Mouse (Mus musculus) hindbrain, postnatal 0 days (tissue): ENCODE data around the gene Snrnp27. TPM values are rescaled to one million over a fixed set of nuclear protein-coding genes. Genes with fewer than 3 reads are reported as not detected.

ENCODE experiments used
- ATAC-seq: fragments of 200-750 bp; cut with Nextera tagmentation; 2 replicates; pipeline ENCODE4 v1.8.0; 2017; ENCODE audit warnings: mild to moderate bottlenecking, moderate TSS enrichment, moderate library complexity
- DNase-seq: peaks from one replicate; pipeline ENCODE4 v3.0.0-alpha.2; 2015; ENCODE audit warnings: low spot score
- H3K27ac ChIP-seq: fragments of 300-500 bp; sonication (generic); 2 replicates; pipeline ENCODE4 v1.5.1; 2014; ENCODE audit warnings: mild to moderate bottlenecking
- H3K27me3 ChIP-seq: fragments of 300-500 bp; sonication (generic); 2 replicates; pipeline ENCODE4 v1.6.1; 2014; ENCODE audit warnings: low read length, mixed read lengths; ENCODE audit not compliant: insufficient read depth
- H3K36me3 ChIP-seq: fragments of 300-500 bp; sonication (generic); 2 replicates; pipeline ENCODE4 v1.6.1; 2014; ENCODE audit warnings: low read length, mixed read lengths; ENCODE audit not compliant: insufficient read depth
- H3K4me1 ChIP-seq: fragments of 300-500 bp; sonication (generic); 2 replicates; pipeline ENCODE4 v1.6.1; 2014; ENCODE audit warnings: antibody characterized with exemption, low read length, mixed read lengths; ENCODE audit not compliant: insufficient read depth
- H3K4me2 ChIP-seq: fragments of 300-500 bp; sonication (generic); 2 replicates; pipeline ENCODE4 v1.6.1; 2014; ENCODE audit warnings: low read depth, mild to moderate bottlenecking, low read length, moderate library complexity, mixed read lengths
- H3K4me3 ChIP-seq: fragments of 300-500 bp; sonication (generic); 2 replicates; pipeline ENCODE4 v1.5.1; 2014; ENCODE audit warnings: low read length
- H3K9ac ChIP-seq: fragments of 300-500 bp; sonication (generic); replicated peaks from 2 replicates; pipeline ENCODE4 v1.6.1; 2014; ENCODE audit warnings: mild to moderate bottlenecking, low read length, moderate library complexity, mixed read lengths
- H3K9me3 ChIP-seq: fragments of 300-500 bp; sonication (generic); 2 replicates; pipeline ENCODE4 v1.6.1; 2016; ENCODE audit warnings: low read length, mixed read lengths
- CTCF ChIP-seq: IDR thresholded peaks from 2 replicates; pipeline ENCODE4 v1.5.1; 2016; ENCODE audit warnings: antibody characterized with exemption, control low read depth, low read depth
- WGBS: fragments of 180-500 bp; shearing (Covaris S2); extraction: QIAGEN DNeasy Blood & Tissue Kit; methylation state at CpG from one replicate; pipeline ENCODE4 v1.1.7; 2014; 5-methylcytosine and 5-hydroxymethylcytosine counted together
- polyA plus RNA-seq: library from polyadenylated mRNA; unstranded; fragments of >200 nt; fragmentation: Nextera tagmentation; extraction: Ambion mirVana; gene quantifications from 2 replicates; pipeline ENCODE4 v1.2.1, GENCODE M21; 2015
- total RNA-seq: library from RNA; depleted of rRNA; stranded (reverse); fragments of >200 nt; gene quantifications from 2 replicates; pipeline ENCODE4 v1.2.3, GENCODE M21; 2014

Gene Snrnp27
- total and polyA plus RNA-seq, 2 experiments from 2014 or later = 21.6 to 107 TPM

- Histone ChIP-seq H3K9ac (peak overlapping the region; percentile 77), H3K27me3 (no peaks in the 10 kb centered on the region), H3K36me3 (peaks cover 23% of the 10 kb centered on the region), H3K9me3 (no peaks in the 10 kb centered on the region), H3K4me3 (peak overlapping the region; percentile 75), H3K4me2 (peak overlapping the region; percentile 75), H3K27ac (peak overlapping the region; percentile 45; the same call in 1 of the 2 replicates), H3K4me1 (no peaks in the 10 kb centered on the region)
- 36% methylated on average over 12 of the region's 12 CpGs for WGBS
- DNase-seq (no peak), ATAC-seq (peak; percentile 59)
- TF ChIP-seq CTCF = no peak
These were observed 311 bp upstream of the Snrnp27 start for GRCm38 (mm10) chr6:86684655-86685011.

GRCm38 (mm10) chr6:86681289-86681688 is 3.0 kb downstream of the Snrnp27 start:
- Histone ChIP-seq H3K4me1 (no peaks in the 10 kb centered on the region), H3K27ac (no peak overlapping the region), H3K9ac (no peak overlapping the region), H3K27me3 (no peaks in the 10 kb centered on the region), H3K4me3 (no peak overlapping the region), H3K36me3 (peaks cover 38% of the 10 kb centered on the region), H3K9me3 (no peaks in the 10 kb centered on the region), H3K4me2 (no peak overlapping the region)
- WGBS = 92% methylated on average over 3 of the region's 3 CpGs
- DNase-seq (no peak), ATAC-seq (no peak)
- no peak for TF ChIP-seq CTCF

- Histone ChIP-seq H3K4me2 (no peak overlapping the region), H3K4me3 (no peak overlapping the region), H3K27ac (no peak overlapping the region), H3K9ac (no peak overlapping the region), H3K4me1 (no peaks in the 10 kb centered on the region), H3K9me3 (no peaks in the 10 kb centered on the region), H3K36me3 (peaks cover 66% of the 10 kb centered on the region), H3K27me3 (no peaks in the 10 kb centered on the region)
- no peak for TF ChIP-seq CTCF
- DNase-seq (no peak), ATAC-seq (no peak)
- 78% methylated on average over 6 of the region's 6 CpGs for WGBS
These were observed 6.0 kb downstream of the Snrnp27 start for GRCm38 (mm10) chr6:86678341-86678740.

GRCm38 (mm10) chr6:86670873-86671272 is 13.4 kb downstream of the Snrnp27 start:
- Histone ChIP-seq H3K27ac (no peak overlapping the region), H3K4me3 (no peak overlapping the region), H3K4me1 (peaks cover 5% of the 10 kb centered on the region; the same call in 1 of the 2 replicates), H3K4me2 (no peak overlapping the region), H3K9me3 (no peaks in the 10 kb centered on the region), H3K9ac (no peak overlapping the region), H3K36me3 (peaks cover 29% of the 10 kb centered on the region), H3K27me3 (no peaks in the 10 kb centered on the region)
- peak; percentile 97 for TF ChIP-seq CTCF
- WGBS = 18% methylated on average over 2 of the region's 2 CpGs
- ATAC-seq (no peak), DNase-seq (peak; percentile 93)

GRCm38 (mm10) chr6:86669240-86669727 is 15.0 kb downstream of the Snrnp27 start:
- peak overlapping the region; percentile 91; the same call in 1 of the 2 replicates for H3K9ac ChIP-seq
- H3K4me1 ChIP-seq = peaks cover 5% of the 10 kb centered on the region; the same call in 1 of the 2 replicates
- H3K4me2 ChIP-seq = peak overlapping the region; percentile 79
- H3K36me3 ChIP-seq = peaks cover 13% of the 10 kb centered on the region; the same call in 1 of the 2 replicates
- DNase-seq = peak; percentile 100
- H3K4me3 ChIP-seq = peak overlapping the region; percentile 95
- H3K27me3 ChIP-seq = no peaks in the 10 kb centered on the region
- H3K27ac ChIP-seq = peak overlapping the region; percentile 62
- no peaks in the 10 kb centered on the region for H3K9me3 ChIP-seq
- peak; percentile 100 for ATAC-seq
- no peak for TF ChIP-seq CTCF
- under 1% methylated on average over 33 of the region's 37 CpGs for WGBS

- peaks cover 9% of the 10 kb centered on the region; the same call in 1 of the 2 replicates for H3K36me3 ChIP-seq
- H3K4me2 ChIP-seq = peak within 1 kb of the TSS; percentile 79
- DNase-seq (peak; percentile 7), ATAC-seq (no peak)
- H3K9me3 ChIP-seq = no peaks in the 10 kb centered on the region
- peaks cover 5% of the 10 kb centered on the region; the same call in 1 of the 2 replicates for H3K4me1 ChIP-seq
- no peak for TF ChIP-seq CTCF
- H3K27me3 ChIP-seq = no peaks in the 10 kb centered on the region
- H3K9ac ChIP-seq = peak within 1 kb of the TSS; percentile 91
- 1% methylated on average over 56 of the region's 76 CpGs for WGBS
- peak within 1 kb of the TSS; percentile 75 for H3K27ac ChIP-seq
- H3K4me3 ChIP-seq = peak within 1 kb of the TSS; percentile 95
These were observed 15.6 kb downstream of the Snrnp27 start, which contains the start of gene Mxd1 for GRCm38 (mm10) chr6:86668580-86669239. Gene Mxd1 (minus strand): TSS chr6:86669161.

- 92% methylated on average over 10 of the region's 10 CpGs for WGBS
- Histone ChIP-seq H3K9ac (no peak overlapping the region), H3K36me3 (peaks cover 12% of the 10 kb centered on the region; the same call in 1 of the 2 replicates), H3K4me3 (no peak overlapping the region), H3K27ac (no peak overlapping the region), H3K9me3 (no peaks in the 10 kb centered on the region), H3K4me1 (peaks cover 5% of the 10 kb centered on the region; the same call in 1 of the 2 replicates), H3K27me3 (no peaks in the 10 kb centered on the region), H3K4me2 (peak overlapping the region; percentile 79; the same call in 1 of the 2 replicates)
- ATAC-seq = no peak
- DNase-seq = no peak
- no peak for TF ChIP-seq CTCF
These were observed 17.3 kb downstream of the Snrnp27 start for GRCm38 (mm10) chr6:86667061-86667460.
